Mouse (Mus musculus) left cerebral cortex, adult 18-20 months (tissue): ENCODE measurements around the gene Apba3. TPM values are rescaled to one million over a fixed set of nuclear protein-coding genes. Genes with fewer than 3 reads are reported as not detected.

Source experiments
- DNase-seq, 2 experiments: peaks; one replicate each; pipeline ENCODE4 v3.0.0; 2021 to 2022; ENCODE audit warnings: low spot score in 2 of 2, mixed read lengths in 1 of 2
- total RNA-seq, 2 experiments: library from RNA; stranded (reverse); gene quantifications; 2 replicates each; pipeline ENCODE4 v1.2.3; 2021

Apba3 gene
- total RNA-seq, 2 experiments from 2014 or later, result 36.7 to 42.7 TPM

DNA sequence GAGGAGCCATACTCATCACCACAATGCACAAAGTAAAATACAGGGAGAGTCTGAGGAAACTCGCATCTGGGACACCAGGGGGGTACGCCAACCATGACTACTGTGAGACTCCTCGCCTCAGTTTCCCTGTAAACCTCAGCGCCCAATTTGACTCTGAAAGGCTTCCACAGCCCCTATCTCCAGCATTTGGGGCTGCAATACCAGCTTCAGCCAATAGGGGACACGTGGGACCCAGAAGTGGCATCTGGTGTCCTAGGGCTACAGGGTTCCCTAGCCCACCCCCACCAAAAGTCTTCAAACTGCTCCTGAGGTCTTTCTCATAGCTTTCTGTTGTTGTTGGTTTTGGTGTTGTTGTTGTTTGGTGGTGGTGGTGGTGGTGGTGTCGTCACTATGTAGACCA, 21.8 kb downstream of the Apba3 start:
- DNase-seq, result peak; percentile 54 to 57

DNA sequence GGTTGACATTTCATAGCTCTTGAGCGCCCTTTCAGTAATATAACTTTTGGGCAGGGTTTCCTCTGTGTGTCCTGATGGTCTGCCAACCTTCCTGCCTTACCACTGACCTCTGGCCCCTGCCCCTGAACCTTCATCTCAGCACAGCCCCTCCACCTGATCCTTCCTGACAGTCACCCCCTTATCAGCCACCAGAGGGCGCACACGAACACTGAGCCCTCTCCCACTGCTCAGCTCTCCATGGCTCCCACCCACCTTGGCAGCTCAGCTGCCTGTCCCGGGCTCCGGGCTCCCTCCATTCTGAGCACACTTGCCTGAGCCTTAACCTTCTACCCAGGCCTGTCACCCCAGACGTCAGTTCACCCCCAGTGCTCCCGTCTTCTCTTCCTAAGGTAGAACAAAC, 22.5 kb downstream of the Apba3 start:
- DNase-seq, result peak; percentile 54 to 68

DNA sequence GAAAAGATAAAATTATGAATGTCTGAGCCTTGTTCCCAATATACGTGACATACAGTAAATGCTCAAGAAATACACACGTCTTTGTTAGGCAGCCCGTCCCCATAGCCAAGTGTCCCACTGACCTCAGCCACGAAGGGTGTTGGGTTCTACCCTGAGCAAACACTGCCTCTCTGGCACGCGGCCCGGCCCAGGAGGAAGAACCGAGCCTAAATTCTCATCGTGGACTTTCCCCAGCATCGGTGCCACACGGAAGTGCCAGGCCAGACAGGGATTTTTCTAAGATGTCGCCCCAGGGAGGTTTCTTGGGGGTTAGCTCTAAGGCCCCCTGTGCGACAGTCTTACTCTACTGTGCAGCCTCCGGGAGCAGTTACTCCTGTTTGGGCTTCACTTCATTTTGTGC, 23.1 kb downstream of the Apba3 start:
- DNase-seq, result no peak

DNA sequence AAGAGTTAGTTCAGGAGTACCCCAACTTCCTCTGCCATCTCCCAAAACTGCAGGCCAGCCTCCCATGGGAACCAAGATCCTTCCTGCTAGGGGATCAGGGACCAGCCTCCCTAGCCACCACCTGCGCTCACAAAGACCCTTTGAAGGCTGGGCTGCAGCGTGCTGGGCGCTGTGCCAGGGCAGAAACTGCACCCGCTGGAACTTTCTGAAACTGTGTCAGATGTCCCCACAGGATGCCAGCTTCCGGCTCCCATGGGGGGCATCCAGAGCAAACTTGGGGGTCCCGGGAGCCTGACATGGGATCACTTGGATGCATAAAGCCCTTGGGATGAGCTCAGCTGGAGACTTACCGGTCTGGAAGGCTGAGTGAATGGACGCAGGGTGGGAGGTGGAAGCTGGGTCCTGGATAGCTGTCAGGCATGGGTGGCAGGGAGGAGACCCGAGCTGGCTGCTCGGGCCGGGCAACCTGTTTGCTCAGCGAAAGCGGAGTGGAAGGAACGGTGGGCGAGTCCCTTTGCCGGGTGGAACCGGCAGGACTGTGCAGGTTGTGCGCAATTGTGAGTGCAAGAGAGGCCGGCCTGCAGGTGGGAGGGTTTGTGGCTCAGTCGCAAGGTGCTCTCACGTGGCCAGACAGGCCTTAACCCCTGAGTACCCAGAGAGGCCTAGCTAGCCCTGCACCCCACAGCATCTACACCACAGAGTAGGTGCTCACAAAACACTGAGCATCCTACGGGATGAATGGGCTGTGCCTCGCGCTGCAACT, 24.1 kb downstream of the Apba3 start:
- DNase-seq, result no peak

DNA sequence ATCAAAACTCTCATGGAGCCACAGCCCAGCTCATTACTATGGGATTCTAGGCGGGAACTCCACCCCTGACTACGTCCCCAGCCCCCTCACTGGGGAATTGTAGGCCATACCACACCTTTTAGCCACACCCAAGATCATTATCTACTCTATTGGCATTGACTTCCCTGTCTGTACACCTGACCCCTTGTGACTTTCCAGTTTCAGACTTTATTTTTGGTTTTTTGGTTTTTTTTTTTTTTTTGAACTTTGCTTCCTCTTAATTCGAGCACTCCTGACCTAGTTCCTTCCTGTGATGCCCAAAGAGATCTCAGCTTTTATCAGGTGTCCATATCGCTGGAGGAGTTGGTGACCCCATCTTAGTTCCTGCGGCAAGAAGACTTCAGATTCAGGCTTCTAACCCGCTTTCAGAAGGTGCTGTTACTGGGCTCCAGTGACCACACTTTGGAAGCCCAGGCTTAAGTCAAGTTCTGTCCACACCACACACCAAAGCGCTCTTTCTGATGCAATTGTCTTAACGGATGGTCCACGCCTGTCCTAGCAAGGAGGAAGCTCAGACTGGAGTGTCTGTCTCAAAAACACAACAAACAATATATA, 24.8 kb downstream of the Apba3 start, which contains the start of gene Tjp3:
Gene Tjp3, minus strand, starts transcription at position 71 of the 594 bp plus-strand sequence.
- DNase-seq, result no peak

DNA sequence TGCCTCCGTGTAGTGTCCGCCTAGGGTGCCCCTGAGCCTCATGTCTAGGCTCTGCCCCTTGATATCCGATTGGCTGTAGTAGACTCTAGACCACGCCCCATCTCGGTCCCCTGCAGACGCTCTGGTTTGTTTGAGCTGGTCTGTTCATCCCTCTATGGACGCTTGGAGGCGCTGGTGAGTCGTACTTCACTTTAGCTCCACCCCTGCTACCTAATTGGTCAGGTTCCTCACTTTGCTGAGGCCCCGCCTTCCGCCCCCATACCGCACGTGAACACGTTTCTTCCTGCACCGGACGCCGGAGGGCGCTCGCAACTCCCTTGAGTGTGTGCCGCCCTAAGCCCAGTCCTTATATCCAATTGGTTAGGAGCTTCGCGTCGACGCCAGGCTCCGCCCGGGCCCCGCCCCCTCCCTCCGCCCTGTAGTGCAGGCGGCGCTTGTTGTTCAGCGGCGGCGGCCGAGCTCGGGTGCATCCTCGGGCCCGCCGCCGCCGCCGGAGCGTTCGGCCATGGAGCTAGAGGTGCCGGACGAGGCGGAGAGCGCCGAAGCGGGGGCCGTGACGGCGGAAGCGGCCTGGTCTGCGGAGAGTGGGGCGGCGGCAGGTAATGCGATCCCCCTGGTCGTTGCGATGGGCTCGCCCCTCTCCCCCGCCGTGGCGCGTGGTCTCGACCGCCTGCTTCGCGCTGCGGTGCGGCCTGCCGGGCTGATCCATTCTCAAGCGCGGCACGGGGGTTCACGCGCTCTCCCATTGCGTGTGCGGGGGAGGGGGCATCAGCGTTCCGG, 26.0 kb downstream of the Apba3 start, which contains the start of gene Pip5k1c:
Gene Pip5k1c, plus strand, starts transcription at position 410 of the 780 bp plus-strand sequence.
- DNase-seq, result peak; percentile 99 to 100

DNA sequence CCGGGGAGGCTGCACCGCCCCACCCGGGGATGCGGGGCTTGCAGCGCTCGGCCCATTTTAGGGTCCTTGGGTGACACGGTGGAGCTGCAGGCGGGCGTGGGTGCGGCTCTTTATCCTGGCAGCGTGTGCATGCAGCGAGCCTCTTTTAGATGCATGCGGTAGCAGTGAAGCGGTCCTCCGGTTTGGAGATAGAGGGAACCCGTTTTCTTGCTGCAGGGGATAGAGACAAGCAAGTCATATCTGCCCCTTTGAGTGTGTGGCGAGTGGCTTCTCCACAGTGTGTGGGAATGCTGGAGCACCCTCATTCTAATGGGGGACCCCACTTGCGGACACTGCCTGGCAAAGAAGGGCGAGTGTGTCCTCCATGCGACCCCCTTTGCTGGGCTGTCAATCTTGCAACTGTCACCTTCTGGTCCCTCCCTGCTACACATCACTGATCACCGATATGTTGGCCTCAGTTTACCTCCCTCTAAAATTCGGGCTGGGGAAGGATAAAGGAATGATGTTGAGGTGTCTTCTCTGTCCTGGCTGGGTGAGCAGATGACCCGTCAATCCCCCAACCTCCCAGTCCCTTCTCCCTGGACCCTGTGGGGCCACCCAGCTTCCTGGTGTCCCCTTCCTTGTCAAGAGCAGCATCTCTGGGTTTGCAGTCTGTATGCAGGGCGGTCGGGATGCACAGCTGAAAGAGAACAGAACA, 26.7 kb downstream of the Apba3 start:
- DNase-seq, result no peak

DNA sequence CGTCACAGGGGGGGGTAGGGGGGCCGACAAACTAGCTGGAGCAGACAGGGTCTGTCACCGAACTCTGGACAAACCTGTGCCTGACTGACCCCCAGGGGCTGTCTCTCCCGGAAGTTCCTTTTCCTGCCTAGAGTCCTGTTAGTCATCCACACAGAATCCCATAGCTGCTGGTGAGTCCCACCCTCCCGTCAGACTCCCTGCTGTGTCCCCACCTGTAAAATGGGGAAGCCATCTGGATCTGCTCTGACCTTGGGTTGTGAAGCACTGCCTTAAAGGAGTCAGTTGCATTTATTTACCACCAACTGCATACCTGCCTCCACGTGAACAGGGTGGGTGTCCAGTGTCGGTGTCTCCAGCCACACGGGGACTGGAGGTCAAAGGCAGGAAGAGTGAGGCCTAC, 27.7 kb downstream of the Apba3 start:
- no peak for DNase-seq

DNA sequence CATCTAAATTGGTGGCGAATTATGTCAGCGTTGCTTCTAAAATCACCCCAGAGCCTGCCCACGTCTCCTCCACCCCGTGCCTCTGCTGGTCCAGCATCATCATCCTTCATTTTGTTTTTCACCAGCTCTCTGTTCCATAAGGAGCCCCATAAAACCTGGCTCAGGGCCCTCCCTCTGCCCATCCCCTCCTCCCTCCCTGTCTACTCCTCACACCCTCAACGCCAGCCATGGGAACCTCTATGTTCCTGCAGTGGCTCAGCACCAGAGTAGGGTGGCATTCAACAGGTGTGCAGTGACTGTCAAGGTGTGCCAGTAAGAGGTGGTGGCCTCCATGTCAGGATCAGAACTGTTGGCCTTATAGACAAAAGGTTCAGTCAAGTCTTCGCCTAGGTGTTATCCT, 28.4 kb downstream of the Apba3 start:
- peak; percentile 58 to 69 for DNase-seq

DNA sequence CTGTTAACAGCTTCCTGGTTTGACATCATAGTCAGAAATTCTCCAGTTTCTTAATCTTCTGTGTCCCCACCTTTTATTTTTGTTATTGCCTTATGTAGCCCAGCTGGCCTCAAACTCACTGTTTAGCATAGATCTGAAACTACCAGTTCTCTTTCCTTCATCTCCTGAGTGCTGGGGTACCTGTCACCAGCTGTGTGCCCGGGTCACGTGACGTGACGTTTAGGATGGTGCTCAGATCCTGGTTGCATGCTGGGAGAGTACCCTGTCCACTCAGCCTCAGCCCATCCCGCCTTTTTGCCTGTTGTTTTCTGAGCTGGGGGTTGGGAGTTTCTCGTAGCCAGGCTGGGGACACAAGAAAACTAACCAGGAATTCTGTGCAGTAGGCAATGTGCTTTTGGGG, 30.5 kb downstream of the Apba3 start:
- no peak for DNase-seq

DNA sequence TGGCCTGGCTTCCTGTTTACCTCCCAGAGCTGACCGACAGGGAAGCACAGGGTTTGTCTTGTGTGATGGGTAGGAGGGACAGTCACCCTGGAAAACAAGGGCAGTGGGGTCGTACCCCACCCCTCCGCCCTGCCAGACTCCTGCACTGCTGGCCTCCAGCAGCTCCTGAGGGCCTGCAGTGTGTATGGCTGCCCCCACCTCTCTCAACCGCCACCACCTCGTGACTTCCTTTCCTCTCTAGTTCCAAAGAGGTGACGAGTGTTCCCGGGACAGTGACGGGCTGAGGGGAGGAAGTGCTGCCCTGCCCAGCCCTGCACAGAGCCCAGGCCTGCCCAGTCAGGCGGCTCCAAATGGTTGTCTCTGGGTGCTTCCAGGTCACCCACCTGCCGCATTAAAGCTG, 31.1 kb downstream of the Apba3 start:
- DNase-seq, result no peak

DNA sequence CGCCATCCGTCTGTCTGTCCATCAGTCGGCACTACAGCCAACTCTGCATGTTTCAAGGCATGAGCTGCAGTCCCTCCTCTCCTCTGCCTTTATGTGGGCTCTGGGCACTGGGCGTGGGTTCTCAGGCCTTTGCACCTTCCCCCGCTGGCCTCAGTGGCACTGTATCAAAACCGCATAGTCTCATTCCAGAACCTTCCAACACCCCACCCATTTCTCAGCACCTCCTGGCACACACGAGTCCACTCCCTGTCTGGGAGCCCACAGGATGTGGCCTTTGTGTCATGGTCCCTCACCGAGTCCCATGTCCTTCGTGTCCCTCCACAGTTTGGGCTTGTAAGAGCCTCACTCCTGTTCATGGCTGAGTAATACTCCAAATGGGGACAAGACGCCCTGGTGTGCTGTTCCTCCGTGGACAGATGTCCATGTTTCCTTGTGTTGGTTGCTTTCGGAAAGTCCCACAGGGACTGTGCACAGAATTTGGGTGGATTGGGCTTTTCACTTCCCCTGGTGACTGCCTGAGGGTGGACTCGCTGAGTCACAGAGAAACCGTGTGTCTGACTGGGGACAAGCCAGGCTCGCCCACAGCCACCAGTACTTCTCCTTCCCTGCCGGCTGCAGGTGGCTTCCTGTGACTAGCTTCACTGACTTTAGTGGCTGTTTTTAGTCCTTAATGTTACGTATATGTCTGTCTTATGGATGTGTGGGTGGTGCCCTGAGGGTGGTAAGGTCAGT, 31.8 kb downstream of the Apba3 start:
- peak; percentile 75 to 82 for DNase-seq

DNA sequence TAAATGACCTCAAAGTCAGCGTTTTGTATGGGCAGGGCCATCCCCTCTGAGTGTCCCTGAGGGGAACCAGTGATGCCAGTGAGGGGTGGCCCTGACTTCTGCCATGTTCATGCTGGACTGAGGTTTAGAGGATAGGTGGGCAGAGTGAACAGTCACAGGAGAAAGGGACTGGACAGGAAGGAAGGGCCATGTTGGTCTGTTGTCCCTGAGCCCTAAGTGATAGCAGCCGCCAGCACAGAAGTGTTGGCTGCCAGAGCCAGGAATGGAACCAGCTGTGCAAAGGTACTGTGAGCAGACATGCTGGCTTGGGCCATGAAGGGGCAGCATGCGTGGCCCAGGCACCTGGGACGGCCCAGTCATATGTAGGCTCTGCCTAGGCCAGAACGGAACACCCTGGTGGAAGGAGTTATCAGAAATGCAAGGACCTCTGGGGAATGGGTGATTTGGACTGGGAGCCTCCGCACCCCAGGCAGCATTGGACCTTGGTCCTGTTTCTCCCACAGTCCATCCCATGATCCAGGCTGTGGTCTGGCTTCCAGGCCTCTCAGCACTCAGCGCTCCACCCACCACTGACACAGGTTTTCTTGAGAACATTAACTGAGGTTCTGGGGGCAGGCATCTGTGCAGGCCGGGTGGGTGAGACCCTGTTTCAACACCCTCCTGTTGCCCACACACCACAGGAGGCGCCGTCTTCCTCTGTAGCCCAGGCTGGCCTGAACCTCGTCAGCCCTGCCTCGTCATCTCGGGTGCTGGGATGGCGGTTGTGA, 33.0 kb downstream of the Apba3 start:
- no peak for DNase-seq

DNA sequence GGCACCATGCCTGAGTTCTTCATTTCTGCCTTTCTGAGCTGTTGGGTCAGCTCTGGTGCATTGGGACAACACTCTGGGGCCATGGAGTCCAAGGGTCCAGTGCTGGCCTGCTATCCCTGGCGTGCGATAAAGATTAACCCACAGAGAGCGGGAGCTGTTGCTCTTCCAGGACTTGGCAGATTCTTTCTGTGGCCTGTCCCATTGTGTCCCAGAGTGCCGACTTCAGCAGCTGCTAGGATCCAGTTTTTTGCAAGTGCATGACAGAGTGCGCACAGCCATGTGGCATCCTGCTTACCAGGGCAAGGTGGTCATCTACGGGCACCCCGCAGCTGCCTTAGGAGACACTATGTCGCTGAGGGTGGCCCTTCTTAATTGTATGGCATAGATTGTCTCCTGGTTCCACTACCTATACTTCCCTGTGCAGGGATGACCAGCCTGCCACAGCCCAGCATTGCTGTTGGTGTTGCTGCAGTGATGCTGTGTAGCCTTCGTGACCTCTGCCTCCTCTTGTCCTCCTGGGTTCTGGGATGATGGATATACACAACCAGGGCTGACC, 33.7 kb downstream of the Apba3 start:
- no peak for DNase-seq

DNA sequence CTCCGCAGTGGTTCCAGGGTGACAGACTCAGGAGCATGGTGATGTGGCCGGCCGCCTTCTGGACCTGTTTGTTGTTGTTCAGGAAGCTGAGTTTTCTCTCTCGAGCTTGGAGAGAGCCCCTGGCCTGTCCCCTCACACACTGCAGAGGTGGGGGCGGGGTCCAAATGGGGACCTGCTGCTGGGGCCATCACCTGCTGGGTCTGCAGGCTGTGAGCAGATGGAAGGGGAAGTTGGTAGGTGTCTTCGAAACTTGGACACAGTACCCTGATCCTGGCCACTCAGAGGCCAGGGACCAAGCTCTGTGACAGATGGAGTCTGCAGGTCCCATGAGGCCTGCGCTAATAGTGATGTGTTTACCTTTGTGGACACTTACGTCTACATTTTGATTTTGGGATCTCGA, 34.6 kb downstream of the Apba3 start:
- DNase-seq, result no peak

DNA sequence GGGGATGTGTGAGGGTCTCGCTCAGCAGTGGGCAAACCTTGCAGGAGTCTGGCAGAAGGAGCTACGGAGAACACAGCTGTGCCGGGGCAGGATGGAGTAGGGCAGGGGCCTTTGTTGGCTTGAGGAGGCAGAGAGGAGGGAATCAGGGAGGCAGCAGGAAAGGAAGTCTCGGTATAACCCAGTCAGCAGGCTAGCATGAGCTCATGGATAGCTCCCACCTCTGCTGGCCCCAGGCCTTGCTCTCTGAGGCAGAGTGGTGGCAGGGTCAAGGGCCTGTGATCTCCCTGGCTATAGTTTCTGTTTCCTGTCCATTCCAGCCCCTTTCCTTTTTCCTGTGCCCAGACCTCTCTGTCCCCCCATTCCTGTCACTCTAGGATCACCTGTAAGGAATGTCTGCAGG, 35.5 kb downstream of the Apba3 start:
- DNase-seq, result no peak

DNA sequence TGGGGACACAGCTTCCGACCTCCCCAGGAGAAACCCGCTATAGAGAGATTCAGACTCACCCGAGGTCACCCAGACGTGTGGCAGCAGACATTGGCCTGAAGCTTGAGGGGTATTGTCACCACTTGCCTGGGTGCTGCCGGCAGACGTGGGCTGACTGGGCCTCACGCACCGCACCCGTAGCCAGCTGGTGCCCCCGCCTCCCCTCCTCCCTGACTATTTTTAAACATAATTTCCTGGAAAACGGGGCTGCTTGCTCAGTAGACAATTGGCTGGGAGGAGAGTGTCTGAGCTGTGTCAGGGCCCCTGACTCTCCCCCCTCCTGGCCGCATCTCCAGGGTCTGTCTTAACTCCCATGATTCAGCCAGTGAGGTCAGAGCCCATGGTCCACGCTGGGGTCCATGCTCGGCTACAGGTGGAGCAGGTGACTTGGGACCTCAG, 36.0 kb downstream of the Apba3 start:
- DNase-seq, result peak; percentile 76 to 87

DNA sequence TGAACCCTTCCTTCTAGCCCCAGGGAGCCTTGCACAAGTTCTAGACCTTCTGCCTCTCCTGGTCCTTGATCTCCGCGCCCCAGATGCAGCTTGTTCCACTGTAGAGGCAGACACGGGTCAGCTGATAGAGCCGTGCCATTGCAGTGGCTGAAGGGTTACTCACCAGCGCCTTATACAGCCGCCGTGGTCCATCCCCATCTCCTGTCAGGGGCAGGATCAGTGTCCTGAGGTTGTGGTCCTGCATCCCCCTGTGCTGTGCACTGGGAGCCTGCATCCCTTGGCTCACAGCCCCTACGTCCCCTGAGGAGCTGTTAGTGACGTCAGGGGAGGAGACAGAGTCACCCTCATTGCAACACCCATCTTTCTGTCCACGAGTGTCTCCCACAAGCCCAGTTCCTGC, 36.5 kb downstream of the Apba3 start:
- DNase-seq, result no peak

DNA sequence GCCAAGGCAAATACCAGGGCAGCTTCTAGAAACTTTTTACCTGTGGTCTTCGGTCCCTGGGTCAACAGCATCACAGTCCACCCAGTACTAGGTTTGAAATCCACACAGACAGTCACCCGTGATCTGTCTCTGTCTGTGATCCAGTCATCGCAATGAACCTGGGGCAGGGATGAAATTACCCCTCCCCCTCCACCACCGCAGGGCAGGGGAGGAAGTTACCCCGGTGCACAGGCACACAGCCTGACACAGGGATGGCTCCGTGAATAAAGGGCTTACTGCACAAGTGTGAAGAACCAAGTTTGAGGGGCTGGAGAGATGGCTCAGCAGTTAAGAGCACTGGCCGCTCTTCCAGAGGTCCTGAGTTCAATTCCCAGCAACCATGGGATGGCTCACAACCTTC, 37.0 kb downstream of the Apba3 start:
- no peak for DNase-seq
